Mouse (Mus musculus) midbrain, embryonic 12.5 days (tissue): Measurements from ENCODE around the gene Bbx. TPM values are rescaled to one million over a fixed set of nuclear protein-coding genes. Genes with fewer than 3 reads are reported as not detected.

Experiments used
- ATAC-seq: fragments of 200-750 bp; cut with Nextera tagmentation; 2 replicates; pipeline ENCODE4 v1.8.0; 2017; ENCODE audit warnings: low read depth, moderate TSS enrichment, moderate library complexity; ENCODE audit not compliant: low FRiP score
- H3K27ac ChIP-seq: fragments of 300-500 bp; sonication (generic); replicated peaks from 2 replicates; pipeline ENCODE4 v1.5.1; 2016; ENCODE audit warnings: mild to moderate bottlenecking
- H3K27me3 ChIP-seq: fragments of 300-500 bp; sonication (generic); 2 replicates; pipeline ENCODE4 v1.6.1; 2016; ENCODE audit warnings: mild to moderate bottlenecking
- H3K36me3 ChIP-seq: fragments of 300-500 bp; sonication (generic); 2 replicates; pipeline ENCODE4 v1.6.1; 2016
- H3K4me1 ChIP-seq: fragments of 300-500 bp; sonication (generic); 2 replicates; pipeline ENCODE4 v1.6.1; 2016
- H3K4me2 ChIP-seq: fragments of 300-500 bp; sonication (generic); replicated peaks from 2 replicates; pipeline ENCODE4 v1.6.1; 2016; ENCODE audit warnings: mild to moderate bottlenecking, moderate library complexity
- H3K4me3 ChIP-seq: fragments of 300-500 bp; sonication (generic); 2 replicates; pipeline ENCODE4 v1.5.1; 2016; ENCODE audit warnings: mild to moderate bottlenecking
- H3K9ac ChIP-seq: fragments of 300-500 bp; sonication (generic); replicated peaks from 2 replicates; pipeline ENCODE4 v1.6.1; 2016; ENCODE audit warnings: mild to moderate bottlenecking, moderate library complexity
- H3K9me3 ChIP-seq: fragments of 300-500 bp; sonication (generic); 2 replicates; pipeline ENCODE4 v1.6.1; 2016; ENCODE audit warnings: mild to moderate bottlenecking
- WGBS: fragments of 180-500 bp; shearing (Covaris S2); methylation state at CpG from one replicate; pipeline ENCODE4 v1.1.7; 2016; 5-methylcytosine and 5-hydroxymethylcytosine counted together
- polyA plus RNA-seq: library from polyadenylated mRNA; unstranded; fragments of >200 nt; fragmentation: Nextera tagmentation; extraction: Ambion mirVana; gene quantifications from 2 replicates; pipeline ENCODE4 v1.2.1, GENCODE M21; 2016

Gene Bbx
- polyA plus RNA-seq, 1 experiment from 2014 or later = 32.6 TPM

GRCm38 (mm10) chr16:50254522-50255159 is 177.5 kb downstream of the Bbx start:
- no peak overlapping the region for H3K4me3 ChIP-seq
- no peak for ATAC-seq
- H3K9me3 ChIP-seq = no peaks in the 10 kb centered on the region
- no peak overlapping the region for H3K4me2 ChIP-seq
- 75% methylated on average over 5 of the region's 5 CpGs for WGBS
- no peaks in the 10 kb centered on the region for H3K4me1 ChIP-seq
- no peaks in the 10 kb centered on the region for H3K36me3 ChIP-seq
- H3K9ac ChIP-seq = no peak overlapping the region
- H3K27ac ChIP-seq = no peak overlapping the region
- H3K27me3 ChIP-seq = no peaks in the 10 kb centered on the region

- WGBS = 89% methylated on average over 6 of the region's 6 CpGs
- H3K36me3 ChIP-seq = no peaks in the 10 kb centered on the region
- H3K27ac ChIP-seq = no peak overlapping the region
- no peak overlapping the region for H3K4me3 ChIP-seq
- no peaks in the 10 kb centered on the region for H3K9me3 ChIP-seq
- no peaks in the 10 kb centered on the region for H3K27me3 ChIP-seq
- no peaks in the 10 kb centered on the region for H3K4me1 ChIP-seq
- ATAC-seq = no peak
- H3K9ac ChIP-seq = no peak overlapping the region
- H3K4me2 ChIP-seq = no peak overlapping the region
These were observed 180.7 kb downstream of the Bbx start for GRCm38 (mm10) chr16:50251417-50251975.

- no peaks in the 10 kb centered on the region for H3K9me3 ChIP-seq
- 75% methylated on average over 5 of the region's 5 CpGs for WGBS
- H3K27me3 ChIP-seq = no peaks in the 10 kb centered on the region
- H3K27ac ChIP-seq = no peak overlapping the region
- no peak overlapping the region for H3K4me2 ChIP-seq
- no peak overlapping the region for H3K4me3 ChIP-seq
- no peaks in the 10 kb centered on the region for H3K36me3 ChIP-seq
- no peak overlapping the region for H3K9ac ChIP-seq
- no peak for ATAC-seq
- no peaks in the 10 kb centered on the region for H3K4me1 ChIP-seq
These were observed 181.7 kb downstream of the Bbx start for GRCm38 (mm10) chr16:50250469-50250868.

- Histone ChIP-seq H3K9me3 (no peaks in the 10 kb centered on the region), H3K27ac (no peak overlapping the region), H3K4me1 (no peaks in the 10 kb centered on the region), H3K9ac (no peak overlapping the region), H3K27me3 (no peaks in the 10 kb centered on the region), H3K36me3 (no peaks in the 10 kb centered on the region), H3K4me3 (no peak overlapping the region), H3K4me2 (no peak overlapping the region)
- no peak for ATAC-seq
- 96% methylated on average over 3 of the region's 3 CpGs for WGBS
These were observed 183.2 kb downstream of the Bbx start for GRCm38 (mm10) chr16:50249036-50249435.

- H3K36me3 ChIP-seq = peaks cover 3% of the 10 kb centered on the region; the same call in 1 of the 2 replicates
- H3K27ac ChIP-seq = no peak overlapping the region
- H3K9me3 ChIP-seq = no peaks in the 10 kb centered on the region
- H3K4me1 ChIP-seq = no peaks in the 10 kb centered on the region
- no peak overlapping the region for H3K4me3 ChIP-seq
- no peak for ATAC-seq
- 82% methylated on average over 4 of the region's 4 CpGs for WGBS
- H3K4me2 ChIP-seq = no peak overlapping the region
- no peaks in the 10 kb centered on the region for H3K27me3 ChIP-seq
- H3K9ac ChIP-seq = no peak overlapping the region
These were observed 189.7 kb downstream of the Bbx start for GRCm38 (mm10) chr16:50242444-50242843.

GRCm38 (mm10) chr16:50241604-50242003 is 190.6 kb downstream of the Bbx start:
- Histone ChIP-seq H3K4me1 (no peaks in the 10 kb centered on the region), H3K4me2 (no peak overlapping the region), H3K9ac (no peak overlapping the region), H3K27ac (no peak overlapping the region), H3K9me3 (no peaks in the 10 kb centered on the region), H3K27me3 (no peaks in the 10 kb centered on the region), H3K4me3 (no peak overlapping the region), H3K36me3 (peaks cover 3% of the 10 kb centered on the region; the same call in 1 of the 2 replicates)
- ATAC-seq = no peak
- 93% methylated on average over 3 of the region's 3 CpGs for WGBS

GRCm38 (mm10) chr16:50235231-50235630 is 197.0 kb downstream of the Bbx start:
- Histone ChIP-seq H3K9me3 (no peaks in the 10 kb centered on the region), H3K4me2 (no peak overlapping the region), H3K9ac (no peak overlapping the region), H3K4me1 (no peaks in the 10 kb centered on the region), H3K27me3 (no peaks in the 10 kb centered on the region), H3K36me3 (peaks cover 3% of the 10 kb centered on the region; the same call in 1 of the 2 replicates), H3K27ac (no peak overlapping the region), H3K4me3 (no peak overlapping the region)
- ATAC-seq = no peak
- 71% methylated on average over 3 of the region's 3 CpGs for WGBS

- no peak for ATAC-seq
- WGBS = 97% methylated on average over 2 of the region's 2 CpGs
- Histone ChIP-seq H3K4me1 (no peaks in the 10 kb centered on the region), H3K9me3 (no peaks in the 10 kb centered on the region), H3K9ac (no peak overlapping the region), H3K4me2 (no peak overlapping the region), H3K27ac (no peak overlapping the region), H3K4me3 (no peak overlapping the region), H3K27me3 (no peaks in the 10 kb centered on the region), H3K36me3 (no peaks in the 10 kb centered on the region)
These were observed 201.6 kb downstream of the Bbx start for GRCm38 (mm10) chr16:50230624-50231023.

- no peak overlapping the region for H3K4me2 ChIP-seq
- H3K4me3 ChIP-seq = no peak overlapping the region
- peaks cover 6% of the 10 kb centered on the region; the same call in 1 of the 2 replicates for H3K36me3 ChIP-seq
- no peaks in the 10 kb centered on the region for H3K4me1 ChIP-seq
- no peaks in the 10 kb centered on the region for H3K27me3 ChIP-seq
- no peak overlapping the region for H3K27ac ChIP-seq
- WGBS = 96% methylated on average over 1 of the region's 1 CpGs
- ATAC-seq = no peak
- no peak overlapping the region for H3K9ac ChIP-seq
- no peaks in the 10 kb centered on the region for H3K9me3 ChIP-seq
These were observed 203.4 kb downstream of the Bbx start for GRCm38 (mm10) chr16:50228833-50229232.

GRCm38 (mm10) chr16:50226274-50226673 is 205.9 kb downstream of the Bbx start:
- no peak for ATAC-seq
- WGBS = 78% methylated on average over 1 of the region's 1 CpGs
- H3K27me3 ChIP-seq = no peaks in the 10 kb centered on the region
- H3K36me3 ChIP-seq = peaks cover 6% of the 10 kb centered on the region; the same call in 1 of the 2 replicates
- no peak overlapping the region for H3K4me2 ChIP-seq
- no peak overlapping the region for H3K9ac ChIP-seq
- no peaks in the 10 kb centered on the region for H3K4me1 ChIP-seq
- H3K4me3 ChIP-seq = no peak overlapping the region
- H3K27ac ChIP-seq = no peak overlapping the region
- H3K9me3 ChIP-seq = no peaks in the 10 kb centered on the region

- WGBS = 93% methylated on average over 3 of the region's 3 CpGs
- ATAC-seq = no peak
- no peaks in the 10 kb centered on the region for H3K9me3 ChIP-seq
These were observed 207.2 kb downstream of the Bbx start for GRCm38 (mm10) chr16:50224946-50225345.

GRCm38 (mm10) chr16:50220734-50221501 is 211.3 kb downstream of the Bbx start:
- H3K36me3 ChIP-seq = peaks cover 6% of the 10 kb centered on the region; the same call in 1 of the 2 replicates
- no peak overlapping the region for H3K4me3 ChIP-seq
- no peak for ATAC-seq
- H3K27ac ChIP-seq = no peak overlapping the region
- no peak overlapping the region for H3K9ac ChIP-seq
- no peak overlapping the region for H3K4me2 ChIP-seq
- H3K27me3 ChIP-seq = no peaks in the 10 kb centered on the region
- WGBS = 89% methylated on average over 8 of the region's 8 CpGs
- H3K9me3 ChIP-seq = no peaks in the 10 kb centered on the region
- no peaks in the 10 kb centered on the region for H3K4me1 ChIP-seq

More at GRCm38 (mm10) chr16:50224946-50225345, 207.2 kb downstream of the Bbx start:
- Histone ChIP-seq H3K27ac (no peak overlapping the region), H3K27me3 (no peaks in the 10 kb centered on the region), H3K4me2 (no peak overlapping the region), H3K9ac (no peak overlapping the region), H3K4me1 (no peaks in the 10 kb centered on the region), H3K4me3 (no peak overlapping the region), H3K36me3 (peaks cover 6% of the 10 kb centered on the region; the same call in 1 of the 2 replicates)
